Comparison of ENCODE assay signal across 10 mouse cellular contexts in the genomic region with DNA sequence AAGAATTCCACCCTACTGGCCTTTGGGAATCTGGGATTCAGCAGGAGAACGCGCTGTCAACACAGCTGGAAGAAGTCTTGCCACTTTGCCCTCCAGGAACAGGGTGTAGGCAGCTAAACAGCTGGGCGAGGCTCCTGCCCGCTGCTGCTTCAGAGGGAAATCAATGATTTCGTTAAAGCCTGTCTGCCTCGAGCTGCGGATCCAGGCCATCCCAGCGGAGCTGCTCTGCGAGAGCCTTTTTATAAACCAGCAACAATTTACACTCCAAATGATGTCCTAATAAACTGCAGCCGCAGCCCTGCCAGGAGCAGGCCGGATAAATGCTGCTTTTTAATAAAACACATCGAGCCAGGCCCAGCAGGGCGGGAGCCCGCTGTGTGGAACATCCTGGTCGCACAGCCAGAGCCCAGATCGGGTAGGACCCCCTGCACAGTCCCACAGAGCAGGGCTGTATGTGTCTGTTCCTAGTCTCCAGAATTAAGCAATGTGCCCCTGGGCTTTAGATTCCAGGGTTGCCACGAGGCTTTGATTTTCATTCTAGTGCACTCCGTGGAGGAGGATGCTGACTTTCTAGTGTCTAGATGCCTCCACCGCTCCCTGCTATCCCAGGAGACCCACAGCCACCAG.
A peak's percentile ranks its signal among the peaks of the same experiment; 100 is the strongest.
DNase-seq lines count a peak whose midpoint lies in the region; ATAC-seq and TF ChIP-seq lines count a peak whose summit lies in the region.
"Had no signal": no experiment of that assay in that cellular context is flagged by ENCODE, and none has a peak within 500 bp of the region (broad histone marks: within the 10 kb centered on the region; RNA-seq: fewer than 3 reads in every experiment).

No protein-coding gene starts in this region.

- H3K9me3 ChIP-seq in ES-E14 (ENCODE audit: control insufficient read depth, insufficient read depth, low read depth, low read length), result no peaks in the 10 kb centered on the region
- H3K9me3 ChIP-seq in forebrain, embryonic 14.5 days (replicated peaks; ENCODE audit: control insufficient read depth, low read length), result no peaks in the 10 kb centered on the region
- no peaks in the 10 kb centered on the region for H3K9me3 ChIP-seq in midbrain, embryonic 10.5 days (replicated peaks)

- no peak overlapping the region for H3K9ac ChIP-seq in ES-E14 (ENCODE audit: insufficient read depth, low read depth, low read length, poor library complexity, severe bottlenecking)
- H3K9ac ChIP-seq in forebrain, embryonic 14.5 days (ENCODE audit: low read length), result peak overlapping the region; percentile 5; the same call in 1 of the 2 replicates

- H3K4me3 ChIP-seq in ES-E14 (ENCODE audit: insufficient read depth in 1 of 2, low read depth in 1 of 2, low read length in 2 of 2, poor library complexity in 1 of 2, severe bottlenecking in 1 of 2), result peak overlapping the region in 1 of 2 experiments; percentile 28; a peak in 1 of 4 replicates
- H3K4me3 ChIP-seq in cerebellum, adult 2 months (replicated peaks; ENCODE audit: insufficient read depth, low read depth, low read length), result no peak overlapping the region
- no peak overlapping the region for H3K4me3 ChIP-seq in forebrain, embryonic 14.5 days (ENCODE audit: low read depth, low read length)
- H3K4me3 ChIP-seq in midbrain, embryonic 10.5 days, result peak overlapping the region; percentile 35

- no peaks in the 10 kb centered on the region for H3K36me3 ChIP-seq in ES-E14 (ENCODE audit: control insufficient read depth, insufficient read depth, low read length, poor library complexity, severe bottlenecking)
- H3K36me3 ChIP-seq in forebrain, embryonic 14.5 days (ENCODE audit: control insufficient read depth, insufficient read depth, low read length), result no peaks in the 10 kb centered on the region
- H3K36me3 ChIP-seq in midbrain, embryonic 10.5 days, result no peaks in the 10 kb centered on the region

- ATAC-seq in forebrain, embryonic 14.5 days, result peak; percentile 37; the same call in 1 of the 2 replicates
- ATAC-seq: Patski had no signal

- 0 out of 4 replicates have a peak, but pooled peaks cover 0 to 2% of the 10 kb centered on the region in 2 experiments for H3K4me1 ChIP-seq in ES-E14 (ENCODE audit: control insufficient read depth in 2 of 2, insufficient read depth in 2 of 2, low read length in 2 of 2, poor library complexity in 1 of 2)
- H3K4me1 ChIP-seq in cerebellum, adult 2 months (ENCODE audit: control insufficient read depth, insufficient read depth, low read length), result no peaks in the 10 kb centered on the region
- H3K4me1 ChIP-seq in forebrain, embryonic 14.5 days (ENCODE audit: control insufficient read depth, insufficient read depth, low read length), result no peaks in the 10 kb centered on the region
- peaks cover 7% of the 10 kb centered on the region for H3K4me1 ChIP-seq in midbrain, embryonic 10.5 days

- TF ChIP-seq CTCF in cerebellum, adult 2 months (IDR thresholded peaks at IDR 0.05; ENCODE audit: borderline replicate concordance, insufficient read depth, low read depth, low read length), result no peak

- no peaks in the 10 kb centered on the region for H3K27me3 ChIP-seq in cerebellum, adult 2 months (ENCODE audit: control insufficient read depth, insufficient read depth, low read length)
- H3K27me3 ChIP-seq in forebrain, embryonic 14.5 days (replicated peaks; ENCODE audit: control insufficient read depth, insufficient read depth, low read length), result 0 out of 2 replicates have a peak, but pooled peaks cover 9% of the 10 kb centered on the region
- peaks cover 9% of the 10 kb centered on the region for H3K27me3 ChIP-seq in midbrain, embryonic 10.5 days (ENCODE audit: low read depth, poor library complexity, severe bottlenecking)

- peak; percentile 1 for DNase-seq in ES-E14 (ENCODE audit: low read depth, low spot score)
- DNase-seq in cerebellum, adult 2 months, result peak; percentile 9 to 10
- DNase-seq in forebrain, embryonic 14.5 days (ENCODE audit: low spot score), result peak; percentile 41
- DNase-seq in midbrain, embryonic 10.5 days (ENCODE audit: low spot score), result peak; percentile 25
- DNase-seq in testis, postnatal 14 days (ENCODE audit: low spot score), result no peak
- DNase-seq in urinary bladder, postnatal 4 days (ENCODE audit: low spot score in 2 of 2), result no peak
- no peak for DNase-seq in adrenal gland, postnatal 10 days
- DNase-seq: lung, adult 2 months; thymus, postnatal 36 days had no signal

- 8% methylated on average over 19 of the region's 19 CpGs for WGBS in cerebellum, adult 2 months
- 8% methylated on average over 19 of the region's 19 CpGs for WGBS in forebrain, embryonic 14.5 days
- 4% methylated on average over 19 of the region's 19 CpGs for whole genome bisulfite sequencing in midbrain, embryonic 10.5 days

- H3K27ac ChIP-seq in ES-E14 (ENCODE audit: insufficient read depth, low read depth, low read length, poor library complexity, severe bottlenecking), result no peak overlapping the region
- H3K27ac ChIP-seq in cerebellum, adult 2 months (ENCODE audit: insufficient read depth, low read length), result no peak overlapping the region
- H3K27ac ChIP-seq in forebrain, embryonic 14.5 days (ENCODE audit: low read depth, low read length), result no peak overlapping the region
- H3K27ac ChIP-seq in midbrain, embryonic 10.5 days (replicated peaks), result peak overlapping the region; percentile 9; the same call in 1 of the 2 replicates

- no peak for TF ChIP-seq POLR2A in cerebellum, adult 2 months (IDR thresholded peaks at IDR 0.05; ENCODE audit: borderline replicate concordance, insufficient read depth, low read length)

- H3K4me2 ChIP-seq in forebrain, embryonic 14.5 days (ENCODE audit: low read length), result peak overlapping the region; percentile 15; the same call in 1 of the 2 replicates

- in situ Hi-C loops in ES-E14 (cut with MboI; ENCODE audit: low sequenced_read_pairs in 2 of 2, unreplicated experiment in 2 of 2), result no loop called here

TF ChIP-seq in ES-E14, 5 proteins besides CTCF, POLR2A, EP300 and RAD21:
- no peak for TF ChIP-seq CHD2 (IDR thresholded peaks at IDR 0.05; ENCODE audit: low read depth, low read length)
- no peak for TF ChIP-seq HCFC1 (IDR thresholded peaks at IDR 0.05; ENCODE audit: borderline replicate concordance, insufficient read depth, low read length)
- no peak for TF ChIP-seq ZNF384 (IDR thresholded peaks at IDR 0.05; ENCODE audit: low read depth, low read length)
- no peak for TF ChIP-seq MAFK (IDR thresholded peaks at IDR 0.05; ENCODE audit: insufficient read depth, low read depth, low read length)
- TF ChIP-seq ZC3H11A (IDR thresholded peaks at IDR 0.05; ENCODE audit: borderline replicate concordance, low read depth, low read length), result no peak

Comparison
In these comparisons a context has a peak if more than half of its experiments do, and no peak if none do; other contexts are left out.
1. DNase-seq: peak in ES-E14 (single experiment), cerebellum, adult 2 months (2 of 2), forebrain, embryonic 14.5 days (single experiment) and midbrain, embryonic 10.5 days (single experiment); none in testis, postnatal 14 days (single experiment), urinary bladder, postnatal 4 days (0 of 2) and adrenal gland, postnatal 10 days (single experiment).